Mouse (Mus musculus) heart, postnatal 0 days (tissue): Measurements from ENCODE around the gene Hs3st6. TPM values are rescaled to one million over a fixed set of nuclear protein-coding genes. Genes with fewer than 3 reads are reported as not detected.
A peak's percentile ranks its signal among the peaks of the same experiment; 100 is the strongest.

Experiments
- ATAC-seq: fragments of 200-750 bp; cut with Nextera tagmentation; 2 replicates; pipeline ENCODE4 v1.8.0; 2017; ENCODE audit warnings: low read depth, moderate number of reproducible peaks, moderate library complexity; ENCODE audit not compliant: insufficient read depth
- DNase-seq: peaks from one replicate; pipeline ENCODE4 v3.0.0-alpha.2; 2016; ENCODE audit warnings: low spot score
- H3K27ac ChIP-seq: fragments of 300-500 bp; sonication (generic); 2 replicates; pipeline ENCODE4 v1.5.1; 2014; ENCODE audit warnings: low read depth, mild to moderate bottlenecking
- H3K27me3 ChIP-seq: fragments of 300-500 bp; sonication (generic); 2 replicates; pipeline ENCODE4 v1.6.1; 2014; ENCODE audit warnings: low read length, mixed read lengths; ENCODE audit not compliant: control insufficient read depth, insufficient read depth
- H3K36me3 ChIP-seq: fragments of 300-500 bp; sonication (generic); replicated peaks from 2 replicates; pipeline ENCODE4 v1.6.1; 2014; ENCODE audit warnings: low read length, mixed read lengths; ENCODE audit not compliant: control insufficient read depth, insufficient read depth
- H3K4me1 ChIP-seq: fragments of 300-500 bp; sonication (generic); 2 replicates; pipeline ENCODE4 v1.6.1; 2014; ENCODE audit warnings: antibody characterized with exemption; ENCODE audit not compliant: control insufficient read depth, insufficient read depth
- H3K4me2 ChIP-seq: fragments of 300-500 bp; sonication (generic); 2 replicates; pipeline ENCODE4 v1.6.1; 2014; ENCODE audit warnings: low read depth, mild to moderate bottlenecking, low read length, moderate library complexity
- H3K4me3 ChIP-seq: fragments of 300-500 bp; sonication (generic); 2 replicates; pipeline ENCODE4 v1.5.1; 2014; ENCODE audit warnings: low read depth, low read length
- H3K9ac ChIP-seq: fragments of 300-500 bp; sonication (generic); replicated peaks from 2 replicates; pipeline ENCODE4 v1.6.1; 2014; ENCODE audit warnings: low read depth, low read length, mixed read lengths
- H3K9me3 ChIP-seq: fragments of 300-500 bp; sonication (generic); replicated peaks from 2 replicates; pipeline ENCODE4 v1.6.1; 2016; ENCODE audit warnings: low read length; ENCODE audit not compliant: control insufficient read depth
- CTCF ChIP-seq: IDR thresholded peaks from 2 replicates; pipeline ENCODE4 v1.5.1; 2016; ENCODE audit warnings: antibody characterized with exemption, control low read depth, low read depth
- EP300 ChIP-seq: IDR thresholded peaks from 2 replicates; pipeline ENCODE4 v1.6.1; 2016; ENCODE audit warnings: antibody characterized with exemption, low read depth
- WGBS: fragments of 180-500 bp; shearing (Covaris S2); extraction: QIAGEN DNeasy Blood & Tissue Kit; methylation state at CpG from one replicate; pipeline ENCODE4 v1.1.7; 2014; 5-methylcytosine and 5-hydroxymethylcytosine counted together
- polyA plus RNA-seq: library from polyadenylated mRNA; unstranded; fragments of >200 nt; fragmentation: Nextera tagmentation; extraction: Ambion mirVana; gene quantifications from 2 replicates; pipeline ENCODE4 v1.2.1, GENCODE M21; 2015
- total RNA-seq: library from RNA; depleted of rRNA; stranded (reverse); fragments of >200 nt; gene quantifications from 2 replicates; pipeline ENCODE4 v1.2.3, GENCODE M21; 2014; ENCODE audit warnings: low replicate concordance

Hs3st6 gene
- total and polyA plus RNA-seq, 2 experiments from 2014 or later, result 0.14 to 0.23 TPM

- Histone ChIP-seq H3K9ac (no peak overlapping the region), H3K4me3 (no peak overlapping the region), H3K4me1 (no peaks in the 10 kb centered on the region), H3K36me3 (no peaks in the 10 kb centered on the region), H3K9me3 (no peaks in the 10 kb centered on the region), H3K27me3 (0 out of 2 replicates have a peak, but pooled peaks cover 6% of the 10 kb centered on the region), H3K27ac (no peak overlapping the region), H3K4me2 (no peak overlapping the region)
- ATAC-seq, result no peak
- 52% methylated on average over 3 of the region's 3 CpGs for WGBS
- TF ChIP-seq CTCF, result no peak
- no peak for TF ChIP-seq EP300
- DNase-seq, result no peak
Measured at GRCm38 (mm10) chr17:24769146-24769545, 16.4 kb downstream of the Hs3st6 start.

- WGBS, result 77% methylated on average over 5 of the region's 5 CpGs
- no peak for TF ChIP-seq EP300
- TF ChIP-seq CTCF, result 0 out of 2 replicates have a peak, but pooled peaks have one; percentile 2
- DNase-seq, result no peak
Measured at GRCm38 (mm10) chr17:24773241-24773640, 20.5 kb downstream of the Hs3st6 start.

GRCm38 (mm10) chr17:24775173-24775572, 22.4 kb downstream of the Hs3st6 start:
- Histone ChIP-seq H3K36me3 (no peaks in the 10 kb centered on the region), H3K4me1 (no peaks in the 10 kb centered on the region), H3K9ac (no peak overlapping the region), H3K4me2 (no peak overlapping the region), H3K4me3 (no peak overlapping the region), H3K27me3 (no peaks in the 10 kb centered on the region), H3K27ac (no peak overlapping the region), H3K9me3 (no peaks in the 10 kb centered on the region)
- TF ChIP-seq CTCF, result no peak
- no peak for TF ChIP-seq EP300
- ATAC-seq (no peak), DNase-seq (no peak)
- 74% methylated on average over 8 of the region's 8 CpGs for WGBS

More at GRCm38 (mm10) chr17:24773241-24773640, 20.5 kb downstream of the Hs3st6 start:
- H3K36me3 ChIP-seq, result no peaks in the 10 kb centered on the region
- H3K27ac ChIP-seq, result no peak overlapping the region
- no peaks in the 10 kb centered on the region for H3K4me1 ChIP-seq
- H3K4me2 ChIP-seq, result no peak overlapping the region
- H3K9me3 ChIP-seq, result no peaks in the 10 kb centered on the region
- no peak overlapping the region for H3K9ac ChIP-seq
- no peak for ATAC-seq
- H3K4me3 ChIP-seq, result no peak overlapping the region
- 0 out of 2 replicates have a peak, but pooled peaks cover 6% of the 10 kb centered on the region for H3K27me3 ChIP-seq

GRCm38 (mm10) chr17:24777073-24777472, 24.3 kb downstream of the Hs3st6 start:
- no peak overlapping the region for H3K27ac ChIP-seq

GRCm38 (mm10) chr17:24780821-24781220, 28.0 kb downstream of the Hs3st6 start:
- Histone ChIP-seq H3K4me1 (no peaks in the 10 kb centered on the region), H3K9me3 (no peaks in the 10 kb centered on the region), H3K27me3 (no peaks in the 10 kb centered on the region), H3K9ac (no peak overlapping the region), H3K4me2 (no peak overlapping the region), H3K36me3 (no peaks in the 10 kb centered on the region), H3K27ac (no peak overlapping the region), H3K4me3 (no peak overlapping the region)
- no peak for TF ChIP-seq CTCF
- no peak for TF ChIP-seq EP300
- ATAC-seq (no peak), DNase-seq (no peak)
- WGBS, result 85% methylated on average over 2 of the region's 2 CpGs

More at GRCm38 (mm10) chr17:24777073-24777472, 24.3 kb downstream of the Hs3st6 start:
- TF ChIP-seq EP300, result no peak
- TF ChIP-seq CTCF, result no peak
- no peaks in the 10 kb centered on the region for H3K27me3 ChIP-seq
- H3K4me3 ChIP-seq, result no peak overlapping the region
- no peaks in the 10 kb centered on the region for H3K4me1 ChIP-seq
- H3K9ac ChIP-seq, result no peak overlapping the region
- no peaks in the 10 kb centered on the region for H3K36me3 ChIP-seq
- no peaks in the 10 kb centered on the region for H3K9me3 ChIP-seq
- ATAC-seq, result no peak
- no peak for DNase-seq
- no peak overlapping the region for H3K4me2 ChIP-seq
- 54% methylated on average over 2 of the region's 2 CpGs for WGBS

- ATAC-seq (no peak), DNase-seq (no peak)
- H3K4me2 ChIP-seq, result no peak overlapping the region
- H3K4me3 ChIP-seq, result no peak overlapping the region
- no peak for TF ChIP-seq EP300
- TF ChIP-seq CTCF, result no peak
- H3K4me1 ChIP-seq, result no peaks in the 10 kb centered on the region
- H3K9me3 ChIP-seq, result no peaks in the 10 kb centered on the region
- no peak overlapping the region for H3K27ac ChIP-seq
- H3K9ac ChIP-seq, result no peak overlapping the region
- no peaks in the 10 kb centered on the region for H3K27me3 ChIP-seq
- WGBS, result 58% methylated on average over 8 of the region's 8 CpGs
- no peaks in the 10 kb centered on the region for H3K36me3 ChIP-seq
Measured at GRCm38 (mm10) chr17:24792190-24792589, 39.4 kb downstream of the Hs3st6 start.
